13 mouse cellular contexts compared by ENCODE assay signal in the genomic region with DNA sequence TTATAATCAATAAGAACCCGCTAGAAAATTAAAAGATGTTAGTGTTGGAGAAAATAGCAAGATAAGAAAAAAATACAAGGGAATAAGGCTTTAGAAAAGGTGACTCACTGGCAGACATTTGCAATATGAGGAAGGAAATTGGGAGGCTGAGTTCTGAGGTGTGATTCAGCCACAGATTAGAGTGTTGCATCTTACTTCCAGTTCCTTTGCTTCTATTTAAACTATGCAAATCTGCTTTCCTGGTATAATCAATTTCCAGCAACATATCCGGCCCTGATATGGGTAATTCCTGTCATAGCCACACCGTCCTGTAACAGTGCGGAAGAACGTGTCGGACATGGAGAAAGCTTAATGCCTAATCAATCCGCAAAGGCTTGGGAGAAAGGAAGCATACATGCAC.
"Had no signal": no experiment of that assay in that cellular context is flagged by ENCODE, and none has a peak within 500 bp of the region (broad histone marks: within the 10 kb centered on the region; RNA-seq: fewer than 3 reads in every experiment).

No protein-coding gene starts in this region.

- H3K4me1 ChIP-seq: limb, embryonic 15.5 days; liver, embryonic 12.5 days; lung, embryonic 15.5 days; midbrain, embryonic 13.5 days; neural tube, embryonic 15.5 days had no signal

- H3K4me3 ChIP-seq: left cerebral cortex, adult 2 months; limb, embryonic 15.5 days; liver, embryonic 12.5 days; lung, embryonic 15.5 days; midbrain, embryonic 13.5 days; myocyte; neural tube, embryonic 15.5 days had no signal

- ATAC-seq: liver, embryonic 12.5 days; midbrain, embryonic 13.5 days had no signal

- H3K27ac ChIP-seq: left cerebral cortex, adult 2 months; limb, embryonic 15.5 days; liver, embryonic 12.5 days; lung, embryonic 15.5 days; macrophage; midbrain, embryonic 13.5 days; neural tube, embryonic 15.5 days had no signal

- DNase-seq: kidney, postnatal 25 days; lung, postnatal 14 days; right cerebral cortex, adult 18-20 months; right cerebral cortex, postnatal 25 days; thymus, postnatal 4 days had no signal

- H3K27me3 ChIP-seq: limb, embryonic 15.5 days; liver, embryonic 12.5 days; lung, embryonic 15.5 days; midbrain, embryonic 13.5 days; neural tube, embryonic 15.5 days had no signal

- H3K36me3 ChIP-seq: limb, embryonic 15.5 days; liver, embryonic 12.5 days; lung, embryonic 15.5 days; midbrain, embryonic 13.5 days; neural tube, embryonic 15.5 days had no signal

- H3K9me3 ChIP-seq: limb, embryonic 15.5 days; liver, embryonic 12.5 days; lung, embryonic 15.5 days; midbrain, embryonic 13.5 days; neural tube, embryonic 15.5 days had no signal
